Mouse (Mus musculus): ENCODE results near the gene Tcte1. TPM values are rescaled to one million over a fixed set of nuclear protein-coding genes. Genes with fewer than 3 reads are reported as not detected.

Gene Tcte1
- polyA plus RNA-seq, 1 experiment from 2014 or later: 1.1 TPM

GRCm38 (mm10) chr17:45553065-45553464 is 29.8 kb downstream of the Tcte1 start:
- H3K27me3 ChIP-seq (replicated peaks; ENCODE audit: low read depth, poor library complexity, severe bottlenecking): peaks cover 61% of the 10 kb centered on the region
- DNase-seq (ENCODE audit: low spot score): no peak
- H3K4me1 ChIP-seq: peaks cover 69% of the 10 kb centered on the region
- no peaks in the 10 kb centered on the region for H3K9me3 ChIP-seq
- WGBS: 81% methylated on average over 3 of the region's 3 CpGs
- H3K27ac ChIP-seq (replicated peaks): no peak overlapping the region
- no peak overlapping the region for H3K4me3 ChIP-seq
- H3K36me3 ChIP-seq (replicated peaks): no peaks in the 10 kb centered on the region

DNA sequence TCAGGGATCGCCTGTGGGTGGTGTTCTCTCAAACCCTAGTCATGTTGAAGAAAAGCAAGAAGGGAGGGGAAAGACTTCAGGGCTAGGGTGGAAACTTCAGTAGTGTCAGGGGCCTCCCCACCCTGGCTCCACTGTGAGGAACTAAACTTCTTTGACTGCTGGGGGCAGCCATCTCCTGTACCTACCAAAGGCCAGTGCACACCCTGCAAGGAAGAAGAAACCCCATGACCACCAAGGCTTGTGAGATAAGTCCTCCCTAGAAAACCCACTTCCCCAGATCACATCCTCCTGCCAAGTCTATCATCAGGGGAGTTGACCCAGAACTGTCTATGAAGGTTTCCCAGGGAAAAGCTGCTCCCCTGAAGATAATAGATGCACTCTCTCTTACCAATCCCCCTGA is 31.2 kb downstream of the Tcte1 start:
- 44% methylated on average over 1 of the region's 1 CpGs for WGBS
- H3K4me1 ChIP-seq: peaks cover 69% of the 10 kb centered on the region

GRCm38 (mm10) chr17:45555452-45556106 is 32.3 kb downstream of the Tcte1 start, which contains the start of gene Nfkbie:
TSS of gene Nfkbie (plus strand) at chr17:45555703.
- peak; percentile 98 for DNase-seq (ENCODE audit: low spot score)
- peak within 1 kb of the TSS; percentile 79 for H3K4me3 ChIP-seq
- H3K27me3 ChIP-seq (replicated peaks; ENCODE audit: low read depth, poor library complexity, severe bottlenecking): peaks cover 48% of the 10 kb centered on the region
- under 1% methylated on average over 45 of the region's 45 CpGs for WGBS
- peaks cover 4% of the 10 kb centered on the region; the same call in 1 of the 2 replicates for H3K36me3 ChIP-seq (replicated peaks)
- H3K27ac ChIP-seq (replicated peaks): peak within 1 kb of the TSS; percentile 72
- H3K9me3 ChIP-seq: no peaks in the 10 kb centered on the region
- peaks cover 58% of the 10 kb centered on the region for H3K4me1 ChIP-seq

More for the DNA sequence above, 31.2 kb downstream of the Tcte1 start:
- Histone ChIP-seq H3K27me3 (replicated peaks; ENCODE audit: low read depth, poor library complexity, severe bottlenecking) (peaks cover 55% of the 10 kb centered on the region), H3K4me3 (no peak overlapping the region), H3K36me3 (replicated peaks) (no peaks in the 10 kb centered on the region), H3K9me3 (no peaks in the 10 kb centered on the region), H3K27ac (replicated peaks) (no peak overlapping the region)
- DNase-seq (ENCODE audit: low spot score): no peak

GRCm38 (mm10) chr17:45556107-45556489 is 32.9 kb downstream of the Tcte1 start:
- H3K27ac ChIP-seq (replicated peaks): peak overlapping the region; percentile 72
- peaks cover 4% of the 10 kb centered on the region; the same call in 1 of the 2 replicates for H3K36me3 ChIP-seq (replicated peaks)
- no peak for DNase-seq (ENCODE audit: low spot score)
- 4% methylated on average over 14 of the region's 14 CpGs for WGBS
- H3K9me3 ChIP-seq: no peaks in the 10 kb centered on the region
- peaks cover 53% of the 10 kb centered on the region for H3K4me1 ChIP-seq
- peak overlapping the region; percentile 79 for H3K4me3 ChIP-seq
- peaks cover 43% of the 10 kb centered on the region for H3K27me3 ChIP-seq (replicated peaks; ENCODE audit: low read depth, poor library complexity, severe bottlenecking)

DNA sequence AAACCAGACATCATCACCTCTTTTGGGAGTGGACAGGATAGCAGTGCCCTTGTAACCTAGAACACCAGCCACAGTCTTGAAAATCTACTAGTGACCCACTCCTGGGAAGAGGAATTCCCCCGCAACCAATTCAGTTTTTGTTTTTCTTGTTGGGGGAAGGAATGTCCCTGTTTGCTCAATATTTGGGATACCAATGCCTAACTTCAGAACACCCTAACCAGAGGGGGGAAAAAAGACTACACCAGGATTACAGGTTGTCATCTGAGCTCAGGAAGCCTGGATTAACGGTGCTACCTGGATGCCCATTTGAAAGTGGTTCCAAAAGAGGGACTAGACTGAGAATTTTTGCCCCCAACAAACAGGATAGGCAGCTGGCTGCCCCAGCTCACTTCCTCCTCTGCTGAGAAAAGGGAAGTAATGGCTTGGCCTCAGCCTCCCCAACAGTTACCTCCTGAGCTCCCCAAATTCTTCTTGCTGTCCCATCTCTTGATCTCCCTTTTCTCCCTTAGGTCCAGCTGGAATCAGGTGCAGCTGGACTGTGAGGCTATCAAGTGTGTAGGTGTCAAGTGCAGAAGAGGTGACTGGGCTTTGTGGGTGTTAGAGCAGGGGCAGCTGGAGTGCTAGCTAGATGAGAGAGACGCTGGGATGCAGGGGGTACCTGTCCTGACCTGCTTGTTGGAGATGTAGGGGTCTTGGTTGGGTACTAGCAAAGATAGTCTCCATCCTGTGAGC is 33.4 kb downstream of the Tcte1 start:
- H3K4me1 ChIP-seq: peaks cover 47% of the 10 kb centered on the region
- peak overlapping the region; percentile 79 for H3K4me3 ChIP-seq
- no peak for DNase-seq (ENCODE audit: low spot score)
- peaks cover 37% of the 10 kb centered on the region for H3K27me3 ChIP-seq (replicated peaks; ENCODE audit: low read depth, poor library complexity, severe bottlenecking)
- H3K36me3 ChIP-seq (replicated peaks): peaks cover 4% of the 10 kb centered on the region; the same call in 1 of the 2 replicates
- no peak overlapping the region for H3K27ac ChIP-seq (replicated peaks)
- 61% methylated on average over 3 of the region's 3 CpGs for WGBS
- no peaks in the 10 kb centered on the region for H3K9me3 ChIP-seq

- peak overlapping the region; percentile 79; the same call in 1 of the 2 replicates for H3K4me3 ChIP-seq
- no peaks in the 10 kb centered on the region for H3K9me3 ChIP-seq
- H3K36me3 ChIP-seq (replicated peaks): peaks cover 4% of the 10 kb centered on the region; the same call in 1 of the 2 replicates
- H3K4me1 ChIP-seq: peaks cover 43% of the 10 kb centered on the region
- H3K27ac ChIP-seq (replicated peaks): no peak overlapping the region
- DNase-seq (ENCODE audit: low spot score): no peak
- peaks cover 37% of the 10 kb centered on the region for H3K27me3 ChIP-seq (replicated peaks; ENCODE audit: low read depth, poor library complexity, severe bottlenecking)
- WGBS: 53% methylated on average over 7 of the region's 7 CpGs
These were observed 34.1 kb downstream of the Tcte1 start for GRCm38 (mm10) chr17:45557246-45557824.

DNA sequence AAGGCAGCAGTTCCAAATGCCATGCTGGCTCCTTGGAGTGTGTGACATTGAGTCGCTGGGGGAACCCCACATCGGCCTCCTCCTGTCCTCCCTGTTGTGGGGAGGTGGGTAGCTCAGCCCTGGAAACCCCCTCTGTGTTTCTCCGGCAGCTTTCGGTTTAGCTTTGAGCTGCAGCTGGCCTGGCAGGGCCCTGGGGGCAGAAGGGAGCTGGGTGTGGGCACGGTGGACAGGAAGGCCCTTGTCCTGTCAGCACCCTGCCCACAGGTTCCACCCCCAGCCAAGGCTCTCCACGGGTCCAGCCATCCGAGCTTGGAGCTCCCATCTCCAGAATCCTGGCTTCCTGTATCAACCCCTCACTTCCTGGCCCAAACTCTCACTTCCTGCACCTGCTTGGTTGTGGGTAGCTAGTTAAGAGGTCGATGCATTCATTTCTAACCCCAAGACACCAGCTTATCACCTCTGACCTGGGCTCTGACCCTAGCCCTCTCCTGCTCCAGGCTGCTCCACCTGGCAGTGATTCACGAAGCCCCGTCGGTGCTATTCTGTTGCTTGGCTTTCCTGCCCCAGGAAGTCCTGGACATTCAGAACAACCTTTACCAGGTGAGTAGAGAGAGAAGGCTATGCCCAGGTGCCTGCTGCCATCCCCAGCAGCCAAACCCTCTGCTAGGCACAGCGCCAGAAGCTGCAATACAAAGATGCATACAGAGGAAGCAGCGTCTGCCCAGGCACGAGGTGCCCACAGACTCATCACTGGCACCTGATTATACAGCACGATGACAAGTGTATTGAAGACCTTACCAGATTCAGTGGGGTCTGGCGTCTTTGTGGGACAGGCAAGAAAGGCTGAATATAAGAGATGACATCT is 35.0 kb downstream of the Tcte1 start:
- H3K4me3 ChIP-seq: peak overlapping the region; percentile 79; the same call in 1 of the 2 replicates
- H3K36me3 ChIP-seq (replicated peaks): peaks cover 4% of the 10 kb centered on the region; the same call in 1 of the 2 replicates
- WGBS: 53% methylated on average over 16 of the region's 16 CpGs
- H3K27me3 ChIP-seq (replicated peaks; ENCODE audit: low read depth, poor library complexity, severe bottlenecking): peaks cover 32% of the 10 kb centered on the region
- 0 out of 2 replicates have a peak overlapping the region, but pooled peaks have one; percentile 37 for H3K27ac ChIP-seq (replicated peaks)
- DNase-seq (ENCODE audit: low spot score): no peak
- peaks cover 43% of the 10 kb centered on the region for H3K4me1 ChIP-seq
- H3K9me3 ChIP-seq: no peaks in the 10 kb centered on the region

- H3K36me3 ChIP-seq (replicated peaks): peaks cover 4% of the 10 kb centered on the region; the same call in 1 of the 2 replicates
- no peak for DNase-seq (ENCODE audit: low spot score)
- H3K27me3 ChIP-seq (replicated peaks; ENCODE audit: low read depth, poor library complexity, severe bottlenecking): peaks cover 28% of the 10 kb centered on the region
- H3K4me3 ChIP-seq: no peak overlapping the region
- 88% methylated on average over 15 of the region's 15 CpGs for WGBS
- H3K27ac ChIP-seq (replicated peaks): no peak overlapping the region
- H3K4me1 ChIP-seq: peaks cover 53% of the 10 kb centered on the region
- no peaks in the 10 kb centered on the region for H3K9me3 ChIP-seq
These were observed 36.7 kb downstream of the Tcte1 start for GRCm38 (mm10) chr17:45559732-45560525.

DNA sequence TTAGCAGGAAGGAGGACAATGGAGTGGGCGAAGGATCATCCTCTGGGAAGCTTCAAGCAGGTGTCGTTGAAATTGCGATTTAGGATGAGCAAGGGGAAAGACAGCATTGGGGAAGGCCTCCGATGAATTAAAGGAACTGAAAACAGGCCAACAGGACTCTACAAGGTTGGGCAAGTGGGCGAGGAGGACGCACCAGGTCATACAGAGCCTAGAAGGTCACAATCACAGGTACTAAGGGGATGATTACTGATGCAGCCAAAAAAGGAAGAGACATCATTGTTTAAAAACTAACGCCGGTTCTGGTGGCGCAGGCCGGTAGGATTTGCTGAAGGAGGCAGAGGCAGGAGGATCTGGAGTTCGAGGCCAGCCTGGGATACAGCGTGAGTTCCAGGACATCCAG is 40.0 kb downstream of the Tcte1 start:
- 74% methylated on average over 12 of the region's 12 CpGs for WGBS
- Histone ChIP-seq H3K4me3 (peak overlapping the region; percentile 94; the same call in 1 of the 2 replicates), H3K4me1 (peaks cover 46% of the 10 kb centered on the region)

GRCm38 (mm10) chr17:45563655-45564530 is 40.7 kb downstream of the Tcte1 start, which contains the start of gene Slc35b2:
TSS of gene Slc35b2 (plus strand) at chr17:45563874.
- H3K27me3 ChIP-seq (replicated peaks; ENCODE audit: low read depth, poor library complexity, severe bottlenecking): 0 out of 2 replicates have a peak, but pooled peaks cover 3% of the 10 kb centered on the region
- peak within 1 kb of the TSS; percentile 94 for H3K4me3 ChIP-seq
- DNase-seq (ENCODE audit: low spot score): peak; percentile 94
- peak within 1 kb of the TSS; percentile 94 for H3K27ac ChIP-seq (replicated peaks)
- 2% methylated on average over 60 of the region's 61 CpGs for WGBS
- H3K9me3 ChIP-seq: no peaks in the 10 kb centered on the region
- H3K4me1 ChIP-seq: peaks cover 40% of the 10 kb centered on the region
- peaks cover 42% of the 10 kb centered on the region for H3K36me3 ChIP-seq (replicated peaks)

More for the DNA sequence above, 40.0 kb downstream of the Tcte1 start:
- H3K27me3 ChIP-seq (replicated peaks; ENCODE audit: low read depth, poor library complexity, severe bottlenecking): 0 out of 2 replicates have a peak, but pooled peaks cover 3% of the 10 kb centered on the region
- no peak for DNase-seq (ENCODE audit: low spot score)
- H3K36me3 ChIP-seq (replicated peaks): peaks cover 35% of the 10 kb centered on the region
- H3K9me3 ChIP-seq: no peaks in the 10 kb centered on the region
- H3K27ac ChIP-seq (replicated peaks): no peak overlapping the region
